8 mouse cellular contexts compared by ENCODE assay signal in genomic region chr6:85451664-85452410, GRCm38 (mm10). TPM values are rescaled to one million over a fixed set of nuclear protein-coding genes. Genes with fewer than 3 reads are reported as not detected.
DNase-seq lines count a peak whose midpoint lies in the region; ATAC-seq and TF ChIP-seq lines count a peak whose summit lies in the region.

Gene Pradc1, minus strand, starts transcription at chr6:85451970.

- H3K27ac ChIP-seq in hindbrain, embryonic 13.5 days = peak within 1 kb of the TSS; percentile 95

- no peaks in the 10 kb centered on the region for H3K9me3 ChIP-seq in hindbrain, embryonic 13.5 days

- H3K4me3 ChIP-seq in hindbrain, embryonic 13.5 days = peak within 1 kb of the TSS; percentile 56

- no peaks in the 10 kb centered on the region for H3K27me3 ChIP-seq in Patski
- H3K27me3 ChIP-seq in hindbrain, embryonic 13.5 days = no peaks in the 10 kb centered on the region

- ATAC-seq in Patski = peak; percentile 55
- peak; percentile 94 for ATAC-seq in hindbrain, embryonic 13.5 days (ENCODE audit: low FRiP score)

- POLR2A ChIA-PET in Patski (lab: Charles Lee) = interaction anchor here (0.7 to 3.0 kb wide), 4 partner anchors 9 to 24 kb away, joined by 3 to 13 read pairs (median 4); no protein-coding TSS in a partner anchor

- peaks cover 49% of the 10 kb centered on the region for H3K4me1 ChIP-seq in hindbrain, embryonic 13.5 days (replicated peaks)

- DNase-seq in Patski (ENCODE audit: low read depth, low spot score) = peak; percentile 90
- peak; percentile 97 to 98 for DNase-seq in cerebellum, postnatal 14 days
- peak; percentile 93 to 96 for DNase-seq in frontal cortex, postnatal 14 days (ENCODE audit: low spot score in 2 of 2)
- peak; percentile 90 to 91 for DNase-seq in layer of hippocampus, postnatal 25 days (ENCODE audit: extremely low spot score in 1 of 2, low spot score in 1 of 2)
- DNase-seq in lung, postnatal 25 days (ENCODE audit: low spot score) = peak; percentile 99
- DNase-seq in retina, embryonic 14.5 days (ENCODE audit: low spot score) = peak; percentile 99
- DNase-seq in thymus, postnatal 4 days = peak; percentile 92

- H3K9ac ChIP-seq in hindbrain, embryonic 13.5 days = peak within 1 kb of the TSS; percentile 83

- 0% methylated on average over 54 of the region's 54 CpGs for WGBS in hindbrain, embryonic 13.5 days

- H3K4me2 ChIP-seq in hindbrain, embryonic 13.5 days = peak within 1 kb of the TSS; percentile 89

- H3K36me3 ChIP-seq in hindbrain, embryonic 13.5 days = peaks cover 5% of the 10 kb centered on the region

- in situ Hi-C loops in Patski (cut with MboI; ENCODE audit: low pct_unique_long_range_greater_than_20kb) = no loop called here

- CTCF ChIA-PET in Patski (lab: Charles Lee) = interaction anchor here (0.8 to 2.4 kb wide), 6 partner anchors 13 to 59 kb away, joined by 3 to 10 read pairs (median 4); no protein-coding TSS in a partner anchor

- no peak for TF ChIP-seq CTCF in Patski (IDR thresholded peaks at IDR 0.05)

RNA-seq across cellular contexts. Expression of gene Pradc1, which starts in this region (rescaled TPM):
- polyA plus RNA-seq in Patski (2021) = 14.6 TPM
- 20.2 and 22.7 TPM in 2 replicates for polyA plus RNA-seq in hindbrain, embryonic 13.5 days (2015; fragmentation: Nextera tagmentation; extraction: Ambion mirVana)
- 10 to 100 TPM; 15.8 to 17.9 TPM for total RNA-seq in layer of hippocampus, postnatal 25 days (2021)

Comparison
In these comparisons a context has a peak if more than half of its experiments do, and no peak if none do; other contexts are left out.
1. Peak in every context shown above with its lines: DNase-seq, ATAC-seq, H3K4me3 ChIP-seq and H3K27ac ChIP-seq.